24 mouse cellular contexts compared by ENCODE assay signal in the genomic region with DNA sequence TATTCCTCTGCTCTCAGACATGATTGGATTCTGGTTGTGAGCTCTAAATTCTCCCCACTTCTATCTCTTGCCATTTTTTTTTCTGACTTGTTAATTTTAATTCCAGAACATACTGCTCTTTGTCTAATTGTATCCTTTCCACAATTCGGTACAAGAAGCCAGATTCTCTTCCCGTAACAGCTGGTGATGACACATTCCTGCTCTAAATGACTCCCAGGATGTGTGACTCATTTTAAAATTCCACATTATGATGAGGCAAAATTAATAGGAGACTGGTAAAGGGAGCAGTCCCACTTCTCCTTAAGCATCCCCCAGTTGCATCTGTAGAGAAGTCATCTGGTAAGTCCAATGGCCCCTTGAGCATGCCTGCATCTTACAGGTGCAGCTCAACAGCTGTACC. TPM values are rescaled to one million over a fixed set of nuclear protein-coding genes. Genes with fewer than 3 reads are reported as not detected.
A peak's percentile ranks its signal among the peaks of the same experiment; 100 is the strongest.
DNase-seq lines count a peak whose midpoint lies in the region; ATAC-seq and TF ChIP-seq lines count a peak whose summit lies in the region.
"Had no signal": no experiment of that assay in that cellular context is flagged by ENCODE, and none has a peak within 500 bp of the region (broad histone marks: within the 10 kb centered on the region; RNA-seq: fewer than 3 reads in every experiment).

No protein-coding gene starts in this region.

- peak; percentile 29; the same call in 1 of the 2 replicates for ATAC-seq in forebrain, postnatal 0 days
- ATAC-seq in forebrain, embryonic 14.5 days, result no peak
- ATAC-seq: activated CD4-positive, CD25-positive, alpha-beta regulatory T cell, adult 4 months had no signal

- H3K9me3 ChIP-seq in forebrain, postnatal 0 days (ENCODE audit: low read length), result 0 out of 2 replicates have a peak, but pooled peaks cover 3% of the 10 kb centered on the region
- H3K9me3 ChIP-seq in forebrain, embryonic 14.5 days (replicated peaks; ENCODE audit: control insufficient read depth, low read length), result no peaks in the 10 kb centered on the region
- H3K9me3 ChIP-seq: limb, embryonic 12.5 days; liver, embryonic 13.5 days; lung, embryonic 15.5 days had no signal

- H3K4me2 ChIP-seq in forebrain, postnatal 0 days (ENCODE audit: low read depth), result no peak overlapping the region
- H3K4me2 ChIP-seq in forebrain, embryonic 14.5 days (ENCODE audit: low read length), result no peak overlapping the region
- H3K4me2 ChIP-seq: limb, embryonic 12.5 days; liver, embryonic 13.5 days; lung, embryonic 15.5 days had no signal

- H3K27ac ChIP-seq in forebrain, postnatal 0 days (ENCODE audit: low read depth, low read length), result no peak overlapping the region
- H3K27ac ChIP-seq in forebrain, embryonic 14.5 days (ENCODE audit: low read depth, low read length), result no peak overlapping the region
- peak overlapping the region; percentile 95 for H3K27ac ChIP-seq in layer of hippocampus, adult 2 months
- H3K27ac ChIP-seq: limb, embryonic 12.5 days; liver, embryonic 13.5 days; lung, embryonic 15.5 days had no signal

- no peak overlapping the region for H3K9ac ChIP-seq in forebrain, postnatal 0 days
- H3K9ac ChIP-seq in forebrain, embryonic 14.5 days (ENCODE audit: low read length), result no peak overlapping the region
- H3K9ac ChIP-seq: limb, embryonic 12.5 days; liver, embryonic 13.5 days; lung, embryonic 15.5 days had no signal

- no peaks in the 10 kb centered on the region for H3K4me1 ChIP-seq in forebrain, postnatal 0 days (ENCODE audit: insufficient read depth)
- H3K4me1 ChIP-seq in forebrain, embryonic 14.5 days (ENCODE audit: control insufficient read depth, insufficient read depth, low read length), result no peaks in the 10 kb centered on the region
- H3K4me1 ChIP-seq: limb, embryonic 12.5 days; liver, embryonic 13.5 days; lung, embryonic 15.5 days had no signal

- TF ChIP-seq CTCF in forebrain, postnatal 0 days (IDR thresholded peaks at IDR 0.05; ENCODE audit: low read depth), result no peak
- TF ChIP-seq CTCF in layer of hippocampus, adult 2 months (conservative IDR thresholded peaks at IDR 0.05), result no peak

- H3K27me3 ChIP-seq in forebrain, postnatal 0 days (ENCODE audit: insufficient read depth, low read length), result no peaks in the 10 kb centered on the region
- H3K27me3 ChIP-seq in forebrain, embryonic 14.5 days (replicated peaks; ENCODE audit: control insufficient read depth, insufficient read depth, low read length), result no peaks in the 10 kb centered on the region
- H3K27me3 ChIP-seq: lung, embryonic 15.5 days had no signal

- intact Hi-C loops in left cerebral cortex, postnatal 4 days (cut with DNase I), result no loop called here

- H3K4me3 ChIP-seq in forebrain, postnatal 0 days (ENCODE audit: low read depth, low read length), result no peak overlapping the region
- no peak overlapping the region for H3K4me3 ChIP-seq in forebrain, embryonic 14.5 days (ENCODE audit: low read depth, low read length)
- no peak overlapping the region for H3K4me3 ChIP-seq in layer of hippocampus, adult 2 months
- H3K4me3 ChIP-seq: limb, embryonic 12.5 days; liver, embryonic 13.5 days; lung, embryonic 15.5 days had no signal

- no peaks in the 10 kb centered on the region for H3K36me3 ChIP-seq in forebrain, postnatal 0 days (ENCODE audit: insufficient read depth)
- no peaks in the 10 kb centered on the region for H3K36me3 ChIP-seq in forebrain, embryonic 14.5 days (ENCODE audit: control insufficient read depth, insufficient read depth, low read length)
- H3K36me3 ChIP-seq: limb, embryonic 12.5 days; liver, embryonic 13.5 days; lung, embryonic 15.5 days had no signal

- 82% methylated on average over 2 of the region's 2 CpGs for WGBS in forebrain, postnatal 0 days
- 89% methylated on average over 2 of the region's 2 CpGs for WGBS in forebrain, embryonic 14.5 days

- peak; percentile 7 for DNase-seq in forebrain, postnatal 0 days
- no peak for DNase-seq in forebrain, embryonic 14.5 days (ENCODE audit: low spot score)
- DNase-seq in left cerebral cortex, adult 9 months (ENCODE audit: low spot score in 2 of 2), result peak; percentile 71 to 78
- no peak for DNase-seq in left cerebral cortex, postnatal 4 days
- peak; percentile 70 to 83 for DNase-seq in layer of hippocampus, adult 2 months (ENCODE audit: low spot score in 2 of 2)
- DNase-seq in telencephalon, adult 2 months (ENCODE audit: low read depth, low spot score), result peak; percentile 91
- DNase-seq in heart, postnatal 4 days, result no peak
- no peak for DNase-seq in embryo, embryonic 9.5 days (ENCODE audit: extremely low spot score)
- DNase-seq: adrenal gland, postnatal 36 days; cerebellum, adult 9-10 months; heart, adult 18-20 months; kidney, adult 2 months; kidney, postnatal 14 days; liver, embryonic 13.5 days; midbrain, embryonic 14.5 days; thymus, postnatal 14 days had no signal

RNA-seq across cellular contexts. Expression of a gene that starts 2.6 kb away (rescaled TPM):
- total RNA-seq in forebrain, postnatal 0 days (2014; rRNA removed), result 0.05 TPM in 1 of 2 replicates, not detected in the other
- polyA plus RNA-seq in forebrain, postnatal 0 days (2015; fragmentation: Nextera tagmentation; extraction: Ambion mirVana), result 0.12 TPM in 1 of 2 replicates, not detected in the other
- polyA plus RNA-seq in forebrain, embryonic 14.5 days (2014; fragmentation: Nextera tagmentation; extraction: Ambion mirVana), result 0.17 TPM in 1 of 2 replicates, not detected in the other
- total RNA-seq in left cerebral cortex, postnatal 4 days (2021), result not detected
- total RNA-seq in layer of hippocampus, adult 2 months (2021), result under 1 TPM; 0.12 to 0.28 TPM
- total RNA-seq in heart, postnatal 4 days (2021), result not detected
- total RNA-seq: adrenal gland, postnatal 36 days; gastrocnemius, adult 18-20 months; heart, adult 18-20 months had no signal
- polyA plus RNA-seq: embryonic facial prominence, embryonic 14.5 days; heart, embryonic 14.5 days; kidney, adult 2 months had no signal

RNA-seq across cellular contexts. Expression of a gene that starts 17.9 kb away (rescaled TPM):
- total RNA-seq in forebrain, postnatal 0 days (2014; rRNA removed), result 65.7 and 66.7 TPM in 2 replicates
- polyA plus RNA-seq in forebrain, postnatal 0 days (2015; fragmentation: Nextera tagmentation; extraction: Ambion mirVana), result 5.2 and 6.2 TPM in 2 replicates
- 0.75 and 1.1 TPM in 2 replicates for polyA plus RNA-seq in forebrain, embryonic 14.5 days (2014; fragmentation: Nextera tagmentation; extraction: Ambion mirVana)
- 10 to 100 TPM; 36.1 to 41.3 TPM for total RNA-seq in left cerebral cortex, postnatal 4 days (2021)
- total RNA-seq in layer of hippocampus, adult 2 months (2021), result 10 to 100 TPM; 55.6 to 57.4 TPM
- under 1 TPM in 1 of 2 experiments, not detected in 1; 0.32 TPM for total RNA-seq in heart, postnatal 4 days (2021)
- total RNA-seq: hematopoietic stem cell, adult 5-6 weeks had no signal
- polyA plus RNA-seq: activated CD4-positive, CD25-positive, alpha-beta regulatory T cell, adult 4 months; limb, embryonic 12.5 days; lung, embryonic 15.5 days; stomach, embryonic 16.5 days had no signal

RNA-seq across cellular contexts. Expression of a gene that starts 48.6 kb away (rescaled TPM):
- 152 and 289 TPM in 2 replicates for total RNA-seq in forebrain, postnatal 0 days (2014; rRNA removed)
- 489 and 610 TPM in 2 replicates for polyA plus RNA-seq in forebrain, postnatal 0 days (2015; fragmentation: Nextera tagmentation; extraction: Ambion mirVana)
- polyA plus RNA-seq in forebrain, embryonic 14.5 days (2014; fragmentation: Nextera tagmentation; extraction: Ambion mirVana), result 374 and 426 TPM in 2 replicates
- 100 to 1,000 TPM; 184 to 214 TPM for total RNA-seq in left cerebral cortex, postnatal 4 days (2021)
- total RNA-seq in layer of hippocampus, adult 2 months (2021), result 100 to 1,000 TPM; 256 to 259 TPM
- total RNA-seq in heart, postnatal 4 days (2021), result 100 to 1,000 TPM; 674 to 726 TPM

Comparison
In these comparisons a context has a peak if more than half of its experiments do, and no peak if none do; other contexts are left out.
1. DNase-seq: peak in forebrain, postnatal 0 days (single experiment), left cerebral cortex, adult 9 months (2 of 2), layer of hippocampus, adult 2 months (2 of 2) and telencephalon, adult 2 months (single experiment); none in forebrain, embryonic 14.5 days (single experiment), left cerebral cortex, postnatal 4 days (single experiment), heart, postnatal 4 days (single experiment) and embryo, embryonic 9.5 days (single experiment).
2. RNA of a gene that starts 17.9 kb away (total RNA-seq): 65.7 to 66.7 TPM in forebrain, postnatal 0 days, 55.6 to 57.4 TPM in layer of hippocampus, adult 2 months and 36.1 to 41.3 TPM in left cerebral cortex, postnatal 4 days; 0.32 TPM in heart, postnatal 4 days; every median in the first group is over 10 times any median in the second.